Mouse (Mus musculus) large intestine, adult 2 months (tissue): Measurements from ENCODE around the gene Pdx1. TPM values are rescaled to one million over a fixed set of nuclear protein-coding genes. Genes with fewer than 3 reads are reported as not detected.

Source experiments
- DNase-seq: peaks from one replicate; pipeline ENCODE4 v3.0.0-alpha.2; 2012; ENCODE audit warnings: low read depth, low spot score
- WGBS: fragments of 180-500 bp; shearing (Covaris S2); methylation state at CpG from one replicate; pipeline ENCODE4 v1.1.7; 2018; 5-methylcytosine and 5-hydroxymethylcytosine counted together
- polyA plus RNA-seq: library from polyadenylated mRNA; depleted of rRNA; stranded (reverse); fragments of >200 nt; gene quantifications from 2 replicates; pipeline ENCODE4 v1.2.3, GENCODE M21; 2012

Gene Pdx1
- polyA plus RNA-seq, 1 experiment: 0.04 TPM

- WGBS: 7% methylated on average over 18 of the region's 18 CpGs
- no peak for DNase-seq
These were observed 7.2 kb downstream of the Pdx1 start for GRCm38 (mm10) chr5:147276701-147277546.

DNA sequence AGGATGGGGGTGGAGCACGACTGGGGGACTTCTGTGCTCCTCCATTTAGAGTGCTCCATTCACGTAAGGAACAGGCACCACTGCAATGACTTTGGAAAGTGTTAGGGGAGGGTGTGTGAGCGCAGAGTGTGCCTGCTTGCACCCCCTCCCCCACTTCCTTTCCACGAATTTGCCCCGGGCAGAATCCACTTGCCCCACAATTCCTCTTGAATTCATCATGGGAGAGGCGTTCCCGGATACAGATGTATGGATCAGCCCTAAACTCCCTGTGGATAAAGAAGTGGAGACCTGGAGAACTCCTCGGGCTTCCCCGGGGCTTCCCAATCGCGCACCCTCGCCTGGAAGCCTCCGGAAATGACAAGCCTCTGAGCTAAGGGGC, 7.8 kb downstream of the Pdx1 start:
- 5% methylated on average over 13 of the region's 13 CpGs for WGBS
- no peak for DNase-seq

- 76% methylated on average over 4 of the region's 4 CpGs for WGBS
These were observed 14.6 kb downstream of the Pdx1 start for GRCm38 (mm10) chr5:147284365-147284764.

GRCm38 (mm10) chr5:147291764-147292505, 22.2 kb downstream of the Pdx1 start:
- no peak for DNase-seq
- 13% methylated on average over 16 of the region's 16 CpGs for WGBS

More at GRCm38 (mm10) chr5:147284365-147284764, 14.6 kb downstream of the Pdx1 start:
- DNase-seq: no peak

DNA sequence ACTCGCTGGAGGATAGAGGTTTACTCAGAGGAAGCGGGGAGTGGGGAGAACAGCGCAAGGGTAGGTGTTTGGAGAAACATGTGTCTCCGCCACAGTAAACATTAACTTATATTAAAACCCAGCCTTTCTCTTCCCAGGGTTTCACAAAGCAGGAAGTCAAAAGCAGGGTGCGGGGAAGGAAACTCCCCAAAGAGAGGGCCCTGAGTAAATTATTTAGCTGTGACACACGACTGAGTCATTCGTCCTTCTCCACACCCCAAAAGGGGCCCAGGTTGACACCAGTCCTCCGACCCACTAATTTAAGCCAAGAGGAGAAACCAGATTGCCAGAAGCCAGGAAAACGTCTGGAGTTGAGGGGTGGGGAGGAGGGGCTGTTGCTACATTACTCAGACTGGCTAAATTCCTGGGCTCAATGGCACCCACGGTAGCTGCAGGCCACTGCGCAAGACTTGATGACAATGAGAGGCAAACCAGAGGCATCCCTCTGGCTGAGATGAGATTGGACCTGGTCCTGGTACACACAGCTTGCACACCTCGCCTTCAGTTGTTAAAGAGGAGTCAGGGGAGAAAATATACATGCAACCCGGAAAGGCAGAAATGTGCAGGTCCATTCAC, 22.9 kb downstream of the Pdx1 start:
- DNase-seq: no peak
- 12% methylated on average over 13 of the region's 13 CpGs for WGBS

DNA sequence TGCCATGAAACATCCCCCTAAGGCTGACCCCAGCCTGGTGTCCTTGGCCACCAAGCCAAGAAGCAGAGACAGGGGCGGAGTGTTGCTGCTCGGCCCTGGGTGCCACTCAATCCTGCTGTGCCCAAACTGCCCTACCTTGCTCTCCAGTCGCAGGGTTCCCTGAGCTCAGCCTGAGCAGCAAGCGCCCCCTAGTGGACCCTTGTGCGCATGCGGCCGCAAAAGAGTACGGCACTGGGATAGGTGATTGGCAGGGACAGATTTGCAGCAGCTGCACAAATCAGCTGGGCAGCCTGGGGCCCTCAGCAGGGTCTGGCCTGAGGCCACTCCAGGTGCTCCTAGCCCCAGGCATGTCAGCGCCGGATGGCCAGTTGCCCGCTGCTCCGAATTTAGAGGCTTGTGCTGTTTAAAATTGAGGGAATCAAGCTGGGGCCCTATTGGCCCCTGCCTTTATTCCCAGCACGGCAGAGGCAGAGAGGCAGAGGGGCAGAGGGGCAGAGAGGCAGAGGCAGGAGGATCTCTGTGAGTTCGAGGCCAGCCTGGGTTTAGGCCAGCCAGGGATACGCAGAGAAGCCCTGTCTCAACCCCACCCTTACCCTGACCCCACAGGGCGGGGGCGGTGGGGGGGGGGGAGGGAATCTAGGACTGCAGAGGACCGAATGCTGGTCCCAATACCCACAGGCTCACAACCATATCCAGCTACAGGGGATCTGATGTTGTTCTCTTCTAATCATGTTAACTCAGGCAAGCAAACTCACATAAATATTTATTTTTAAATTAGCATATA, 23.6 kb downstream of the Pdx1 start:
- peak; percentile 87 for DNase-seq
- 8% methylated on average over 18 of the region's 18 CpGs for WGBS

DNA sequence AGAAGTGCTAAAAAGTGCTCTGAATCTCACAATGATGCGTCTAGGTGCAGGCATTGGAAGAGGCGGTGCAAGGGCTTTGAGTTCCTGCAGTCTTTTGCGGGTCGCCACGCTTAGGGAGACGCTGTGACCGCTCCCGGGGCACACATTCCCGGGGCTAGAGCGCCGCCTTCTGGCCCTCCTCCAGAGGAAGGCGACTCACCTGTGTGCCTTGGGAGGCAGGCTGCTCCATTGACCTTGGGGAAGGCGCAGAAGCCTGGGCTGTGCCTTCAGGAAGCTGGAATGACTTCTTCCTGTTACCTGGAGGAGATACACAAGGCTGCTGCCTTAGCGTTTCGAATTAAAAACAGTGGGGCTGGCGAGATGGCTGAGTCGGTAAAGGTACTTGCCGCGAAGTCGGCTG, 24.4 kb downstream of the Pdx1 start:
- DNase-seq: no peak
- WGBS: 8% methylated on average over 20 of the region's 20 CpGs

DNA sequence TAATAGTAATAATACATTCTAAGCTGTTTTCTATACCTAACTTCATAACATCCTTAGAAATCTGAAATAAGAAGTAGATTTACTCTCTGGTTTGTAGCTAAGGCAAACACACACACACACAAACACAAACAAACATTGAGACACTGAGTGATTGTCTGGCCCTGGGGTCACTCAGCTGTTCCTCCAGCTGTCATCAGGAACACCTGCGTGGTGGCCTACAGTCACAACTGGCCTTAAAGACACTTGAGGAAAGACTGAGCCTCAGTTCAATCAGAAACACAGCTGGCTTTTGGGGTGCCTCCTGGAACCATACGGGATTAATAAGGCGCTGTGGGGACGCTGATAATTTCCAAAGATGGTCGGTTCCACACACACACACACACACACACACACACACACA, 27.5 kb downstream of the Pdx1 start:
- WGBS: 68% methylated on average over 5 of the region's 5 CpGs

GRCm38 (mm10) chr5:147299255-147300000, 29.7 kb downstream of the Pdx1 start:
- DNase-seq: no peak
- WGBS: under 1% methylated on average over 41 of the region's 41 CpGs

More for the DNA sequence above, 27.5 kb downstream of the Pdx1 start:
- DNase-seq: no peak

DNA sequence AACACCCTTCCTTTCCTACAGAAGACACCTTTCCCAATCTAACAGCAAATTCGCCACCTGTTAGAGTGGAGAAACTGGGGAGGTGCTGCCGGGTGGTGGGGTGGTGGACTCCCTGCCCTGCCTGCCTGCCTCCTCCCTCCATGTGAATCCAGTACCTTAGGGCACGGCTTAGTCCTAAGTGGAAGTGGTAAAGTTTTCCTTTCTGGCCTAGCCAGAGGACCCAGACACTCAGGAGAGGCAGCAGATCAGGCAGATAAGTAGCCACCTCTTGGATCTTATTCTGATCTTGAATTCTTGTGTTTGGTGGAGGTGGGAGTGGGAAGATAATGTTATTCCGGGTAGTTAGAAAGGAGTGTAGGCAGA, 30.2 kb downstream of the Pdx1 start:
- WGBS: 2% methylated on average over 4 of the region's 4 CpGs
- no peak for DNase-seq

DNA sequence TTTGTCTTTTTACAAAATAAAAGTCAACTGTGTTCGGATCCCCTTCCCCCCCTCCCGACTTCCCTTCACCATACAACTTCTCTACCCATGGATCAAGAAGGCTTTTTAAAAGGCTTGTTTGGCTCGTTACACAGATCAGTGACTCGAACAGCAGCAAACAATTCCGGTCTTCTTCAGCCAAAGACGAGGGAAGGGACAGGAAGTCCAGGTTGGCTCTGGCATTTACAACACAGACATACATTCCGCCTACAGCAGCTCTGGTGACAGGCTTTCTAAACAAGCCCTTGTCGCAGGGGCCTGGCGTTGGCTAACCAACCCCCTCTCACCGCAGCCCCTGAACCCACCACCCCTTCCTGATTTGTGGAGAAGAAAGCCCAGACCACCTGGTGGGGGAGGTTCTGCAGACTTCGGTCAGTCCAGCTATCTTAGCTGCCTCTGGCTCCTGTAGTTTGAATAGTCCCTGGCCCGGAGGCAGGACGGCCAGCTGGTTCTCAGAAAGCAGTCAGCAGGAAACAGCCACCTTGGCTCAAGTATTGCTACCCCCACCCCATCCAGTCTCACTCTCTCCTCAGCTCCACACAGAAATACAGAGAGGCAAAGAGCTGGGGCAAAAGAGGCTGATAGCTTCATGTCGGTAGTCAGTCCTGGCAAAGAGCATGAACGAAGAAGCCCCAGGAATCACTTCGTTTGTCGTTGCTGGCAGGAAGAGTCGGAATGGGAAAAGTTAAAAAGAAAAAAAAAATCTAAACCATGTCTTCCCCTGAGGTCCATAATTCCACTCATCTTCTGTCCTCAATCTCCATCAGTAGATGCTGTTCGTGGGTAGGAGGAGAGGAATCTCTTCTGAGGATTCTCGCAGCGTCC, 31.4 kb downstream of the Pdx1 start:
- no peak for DNase-seq
- 4% methylated on average over 21 of the region's 21 CpGs for WGBS

DNA sequence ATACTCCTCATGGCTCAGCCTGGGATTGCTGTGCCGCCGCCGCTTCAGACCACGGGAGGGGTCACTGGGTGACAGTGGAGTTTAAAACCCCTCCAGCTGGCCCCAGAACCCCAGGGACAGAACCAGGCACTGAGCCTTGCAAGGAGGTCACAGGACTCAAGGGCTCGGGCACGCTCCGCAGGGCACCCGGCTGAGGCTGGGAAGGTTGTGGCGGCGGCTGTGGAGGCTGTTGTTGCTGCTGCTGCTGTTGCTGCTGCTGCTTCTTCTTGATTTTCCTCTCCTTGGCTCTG, 32.0 kb downstream of the Pdx1 start:
- WGBS: 5% methylated on average over 10 of the region's 10 CpGs
- no peak for DNase-seq

DNA sequence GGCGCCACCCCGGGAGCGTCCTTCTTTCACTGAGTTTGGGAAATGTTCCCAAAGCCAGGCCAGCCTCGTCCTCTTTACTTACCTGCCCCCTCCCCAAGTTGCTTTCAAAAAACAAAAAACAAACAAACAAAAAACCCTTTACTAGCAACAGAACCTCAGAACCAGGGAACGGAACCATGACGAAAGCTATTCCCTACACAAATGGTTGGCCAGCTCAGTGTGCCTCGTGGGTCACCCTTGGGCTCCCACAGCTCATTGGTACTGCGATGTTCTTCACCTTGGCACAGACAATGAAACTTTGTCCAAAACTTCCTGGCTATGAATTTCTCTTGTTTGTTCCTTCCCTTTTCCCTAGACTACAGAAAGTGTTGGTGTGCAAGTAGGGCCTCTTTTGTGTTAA, 32.4 kb downstream of the Pdx1 start:
- WGBS: 8% methylated on average over 8 of the region's 8 CpGs
- DNase-seq: no peak

- 8% methylated on average over 13 of the region's 13 CpGs for WGBS
- DNase-seq: no peak
These were observed 33.1 kb downstream of the Pdx1 start for GRCm38 (mm10) chr5:147302746-147303400.

DNA sequence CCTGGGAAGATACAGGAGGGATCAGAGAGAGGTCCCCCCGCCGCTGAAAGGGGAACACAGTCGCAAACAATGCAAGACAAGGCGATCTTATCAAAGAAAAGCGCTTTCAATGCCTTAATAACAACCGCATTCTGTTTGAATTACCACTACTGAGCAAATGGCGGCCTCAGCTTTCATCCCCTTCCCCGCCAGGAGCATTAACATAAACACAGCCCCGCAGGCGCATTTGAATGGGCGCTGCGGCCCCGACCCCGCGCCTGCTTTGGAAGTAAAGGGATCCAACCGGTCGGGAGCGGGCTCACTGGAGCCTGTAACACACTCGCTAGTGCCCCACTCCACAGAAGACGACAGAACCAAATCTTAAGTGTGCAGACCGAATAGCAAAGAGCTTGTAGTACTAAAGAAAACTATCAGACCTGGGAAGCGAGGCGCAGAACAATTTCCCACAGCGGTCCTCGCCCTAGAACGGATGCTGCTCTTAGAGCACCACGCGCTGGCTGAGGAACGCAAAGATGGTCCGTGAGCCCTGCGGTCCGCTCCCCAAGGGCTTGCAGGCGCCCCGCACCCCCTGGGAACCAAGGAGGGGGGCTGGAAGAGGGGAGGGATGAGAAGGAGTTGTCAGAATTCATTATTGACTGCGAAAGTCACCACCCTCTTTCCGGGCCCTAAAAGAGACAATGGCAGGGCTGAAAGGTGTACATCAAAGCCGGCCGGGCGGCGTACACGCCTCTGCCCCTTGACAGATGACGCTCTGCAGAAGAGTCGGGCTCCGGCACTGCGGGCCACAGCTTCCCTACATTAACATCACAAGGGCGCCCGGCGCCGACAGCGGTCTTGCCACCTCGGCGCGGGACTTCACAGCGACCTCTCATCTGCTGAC, 34.8 kb downstream of the Pdx1 start:
- under 1% methylated on average over 54 of the region's 54 CpGs for WGBS
- no peak for DNase-seq

GRCm38 (mm10) chr5:147305166-147305565, 35.4 kb downstream of the Pdx1 start:
- peak; percentile 43 for DNase-seq
- 2% methylated on average over 16 of the region's 16 CpGs for WGBS
